Mouse (Mus musculus): ENCODE data around the gene Rbms3.

Rbms3 gene

DNA sequence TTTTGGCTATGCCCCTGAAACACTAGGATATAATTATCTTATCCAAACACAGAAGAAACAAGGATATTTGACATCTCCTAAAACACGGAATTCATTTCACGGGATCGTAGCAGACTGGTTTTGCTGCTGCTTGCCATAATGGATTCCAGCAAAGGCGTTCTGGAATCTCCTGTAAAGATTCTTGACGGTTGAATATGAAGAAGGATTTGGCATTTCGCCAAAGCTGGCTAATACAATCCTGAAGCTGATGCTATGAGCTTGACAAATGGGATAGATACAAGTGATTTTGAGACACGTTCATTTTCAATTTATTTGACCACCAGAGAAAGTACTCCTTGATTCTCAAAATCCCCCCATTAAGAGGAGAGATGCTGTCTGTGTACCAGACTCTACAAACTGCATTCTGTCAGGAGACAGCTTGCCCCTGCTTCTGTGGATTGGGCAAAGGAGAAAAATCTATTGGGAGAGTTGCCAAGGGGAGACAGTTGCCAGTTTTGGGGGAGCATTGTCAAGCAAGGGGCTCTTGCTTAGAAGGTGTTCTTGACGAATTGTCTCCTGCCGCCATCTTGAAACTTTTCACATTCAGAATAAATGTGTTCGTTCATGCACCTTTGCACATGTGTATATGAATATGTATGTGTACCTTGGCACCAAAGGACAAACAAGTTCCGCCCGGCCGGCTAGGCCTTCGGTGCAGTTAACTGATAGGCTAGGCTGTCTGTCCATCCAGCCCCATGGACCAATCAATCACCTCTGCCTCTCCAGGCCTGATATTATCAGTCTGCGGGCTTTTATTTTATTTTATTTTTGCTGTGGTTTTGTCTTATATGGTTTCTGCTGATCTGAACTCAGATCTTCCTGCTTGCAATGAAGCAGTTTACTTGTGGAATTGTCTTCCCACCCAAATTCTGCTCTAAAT lies 442.3 kb downstream of the Rbms3 start:
- no peak for DNase-seq (ENCODE audit: low read depth)

DNA sequence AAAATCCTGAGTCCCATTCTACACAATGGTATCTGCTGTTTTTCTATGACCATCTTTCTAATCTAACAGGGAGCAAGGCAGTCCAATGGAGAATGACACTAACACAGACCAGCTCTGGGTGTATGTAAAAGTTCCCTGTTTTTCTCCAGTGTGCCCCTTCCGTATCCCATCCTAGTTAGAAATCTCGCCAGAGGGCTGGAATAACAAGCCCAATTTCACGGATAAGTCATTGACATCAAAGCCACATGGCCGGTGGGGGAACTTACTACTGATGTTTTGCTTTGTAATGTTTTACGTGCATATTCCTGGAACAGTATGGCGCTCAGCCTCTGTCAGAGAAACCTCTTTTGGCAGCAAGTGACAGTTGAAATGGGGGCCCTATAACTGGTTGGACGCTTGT lies 449.1 kb downstream of the Rbms3 start:
- DNase-seq (ENCODE audit: low read depth): no peak

DNA sequence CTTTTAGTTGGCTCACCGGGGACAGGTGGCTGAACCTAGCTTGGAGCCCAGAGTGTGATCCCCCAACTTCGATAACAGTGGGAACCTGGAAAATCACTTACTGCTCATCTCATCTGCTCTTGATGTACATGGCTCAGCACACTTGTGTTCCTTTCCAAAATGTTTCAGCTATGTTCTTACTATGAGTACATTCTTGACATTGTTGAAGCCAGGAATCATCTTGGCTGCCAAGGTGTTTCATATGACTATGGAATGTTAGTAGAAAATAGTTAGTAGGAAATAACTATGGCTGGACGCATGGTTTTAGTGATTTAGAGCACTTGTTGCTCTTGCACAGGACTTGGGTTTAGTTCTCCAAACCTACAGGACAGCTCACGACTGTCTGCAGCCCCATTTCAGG lies 451.3 kb downstream of the Rbms3 start:
- no peak for DNase-seq (ENCODE audit: low read depth)

DNA sequence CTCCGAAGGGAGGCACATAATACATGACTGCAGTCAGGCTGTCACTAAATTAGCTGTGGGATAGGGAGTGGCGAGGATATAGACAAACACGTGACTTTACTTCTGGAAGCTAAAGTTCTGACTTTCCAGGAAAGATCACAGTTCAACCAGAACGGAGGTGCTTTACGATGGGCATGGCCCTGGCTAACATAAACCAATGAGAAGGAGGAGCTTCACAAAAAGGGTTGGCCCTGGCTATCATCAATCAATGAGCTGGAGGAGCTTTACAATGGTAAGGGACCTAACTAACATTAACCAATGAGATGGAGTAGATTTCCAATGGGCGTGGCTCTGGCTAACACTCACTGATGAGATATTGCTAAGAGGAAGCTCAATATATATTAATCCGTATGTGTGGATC lies 457.2 kb downstream of the Rbms3 start:
- no peak for DNase-seq (ENCODE audit: low read depth)

DNA sequence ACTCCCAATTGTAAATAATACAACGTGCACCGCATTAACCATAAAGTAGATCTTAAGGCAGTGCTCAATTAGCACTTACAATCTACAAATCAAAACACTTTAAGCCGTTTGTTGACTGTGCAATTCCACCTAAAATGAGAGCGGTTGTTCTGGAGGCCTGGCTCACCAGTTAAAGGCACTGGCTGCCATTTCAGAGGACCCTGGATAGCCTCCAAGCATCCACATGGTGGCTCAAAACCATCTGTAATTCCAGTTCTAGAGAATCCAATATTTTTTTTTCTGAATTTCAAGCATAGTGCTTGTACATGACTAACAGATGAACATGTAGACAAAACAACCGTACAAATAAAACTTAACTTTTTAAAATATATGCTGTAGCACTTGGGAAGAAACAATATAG lies 460.5 kb downstream of the Rbms3 start:
- no peak for DNase-seq (ENCODE audit: low read depth)

DNA sequence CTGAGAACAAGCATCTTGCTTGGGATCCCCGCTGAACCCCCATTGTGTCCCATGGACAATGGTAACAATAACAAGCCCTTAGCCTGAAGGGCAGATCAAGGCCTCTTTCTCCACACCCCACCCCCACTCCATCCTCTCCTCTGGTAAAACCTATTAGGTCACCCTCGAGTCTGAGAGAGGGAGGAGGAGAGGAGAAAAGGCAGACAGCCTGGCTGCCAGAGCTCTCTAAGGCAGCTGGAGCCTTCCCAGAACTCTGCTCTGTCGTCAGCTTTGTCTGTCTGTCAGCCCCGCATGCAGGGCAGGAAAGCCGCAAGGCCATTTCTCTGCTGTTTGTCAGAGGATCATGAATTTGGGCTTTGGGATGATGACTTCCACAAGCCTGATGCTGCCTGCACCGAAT lies 466.6 kb downstream of the Rbms3 start:
- DNase-seq (ENCODE audit: low read depth): no peak

DNA sequence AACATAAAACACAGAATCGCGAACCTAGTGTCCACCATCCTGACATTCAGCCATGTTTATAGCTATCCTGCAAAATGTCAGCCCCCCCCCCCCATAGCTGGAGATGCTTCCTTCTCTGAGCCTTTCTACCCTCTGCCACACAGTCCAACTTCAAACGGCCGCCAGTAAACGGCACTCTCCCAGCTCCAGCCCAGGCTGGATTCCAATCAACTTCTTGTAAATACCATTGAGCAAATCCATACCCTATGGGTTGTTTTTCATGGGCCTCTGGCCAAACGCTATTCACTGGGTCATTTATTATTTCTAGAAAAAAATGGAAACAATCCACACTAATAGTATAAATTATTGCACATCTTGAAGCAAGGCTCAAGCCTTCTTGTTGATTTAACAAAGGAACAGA lies 468.6 kb downstream of the Rbms3 start:
- no peak for DNase-seq (ENCODE audit: low read depth)

DNA sequence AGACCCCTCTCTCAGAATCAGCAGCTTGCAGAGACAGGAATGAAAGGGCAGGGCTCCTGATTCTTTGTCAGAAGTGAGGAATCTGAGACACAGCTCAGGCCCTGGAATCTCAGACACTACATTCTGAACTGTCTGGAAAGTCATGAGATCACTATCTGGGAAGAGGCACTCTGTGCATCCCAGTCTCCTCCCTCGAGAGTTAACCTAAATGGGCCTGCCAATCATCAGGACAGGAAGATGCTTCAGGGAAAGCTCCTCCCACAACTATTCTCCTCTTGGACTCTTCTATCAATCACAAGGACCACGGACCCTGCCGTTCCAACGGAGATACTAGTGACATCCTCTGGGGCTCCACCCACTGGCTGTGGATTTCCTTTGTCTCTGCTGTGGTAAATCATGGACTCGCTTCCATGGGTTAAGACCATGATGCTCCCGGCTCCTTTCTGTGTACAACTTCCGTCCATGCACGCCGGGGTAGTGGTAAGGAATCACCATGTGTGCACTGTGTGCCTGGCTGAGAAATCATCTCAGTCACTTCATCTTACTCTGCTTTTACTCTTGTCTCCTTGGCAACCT lies 473.3 kb downstream of the Rbms3 start:
- no peak for DNase-seq (ENCODE audit: low read depth)

DNA sequence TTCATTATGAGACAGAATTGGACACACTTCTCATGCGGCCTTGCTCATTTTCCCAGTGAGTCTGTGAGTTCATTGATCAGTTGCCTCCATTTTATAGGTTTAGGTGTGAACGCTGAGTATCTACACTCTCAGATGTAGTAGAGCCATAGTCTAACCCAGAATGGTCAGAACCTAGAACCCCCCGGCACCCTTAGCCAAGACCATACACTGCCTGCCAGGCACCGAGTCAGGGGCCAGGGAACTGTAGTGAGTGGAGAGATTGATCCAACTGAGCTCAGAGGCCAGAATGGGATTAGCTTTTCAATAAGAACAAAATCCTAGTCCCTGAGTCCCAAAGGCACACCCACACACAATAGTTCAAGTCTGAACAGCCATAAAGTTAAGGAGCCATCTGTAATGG lies 475.1 kb downstream of the Rbms3 start:
- no peak for DNase-seq (ENCODE audit: low read depth)

DNA sequence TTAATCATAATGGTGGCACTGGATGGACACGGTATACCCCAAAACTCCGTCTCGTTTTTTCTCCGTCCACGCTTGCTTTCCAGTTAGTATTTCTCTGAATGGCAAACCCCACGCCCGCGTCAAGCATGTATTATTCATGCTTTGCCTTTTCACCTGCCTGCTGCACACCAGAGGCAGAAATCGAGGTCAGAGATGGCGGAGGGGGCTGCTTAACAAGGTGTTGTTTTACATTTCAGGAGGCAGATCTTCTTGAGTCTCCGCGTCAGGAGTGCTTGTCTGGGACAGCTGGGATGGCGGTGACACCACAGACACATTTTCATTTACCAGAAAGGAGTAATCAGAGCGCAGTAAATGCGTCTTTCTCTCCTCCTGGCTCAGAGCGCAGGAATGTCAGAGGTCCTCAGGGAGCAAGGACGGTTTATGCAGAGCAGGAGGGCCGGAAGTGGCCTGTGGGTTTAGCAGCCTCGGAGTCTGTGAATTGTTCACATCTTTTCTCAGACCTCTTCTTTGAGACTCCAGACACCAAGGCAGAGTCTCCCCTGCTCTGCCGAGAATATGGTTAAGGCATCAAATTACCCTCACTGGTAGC lies 475.9 kb downstream of the Rbms3 start:
- no peak for DNase-seq (ENCODE audit: low read depth)

DNA sequence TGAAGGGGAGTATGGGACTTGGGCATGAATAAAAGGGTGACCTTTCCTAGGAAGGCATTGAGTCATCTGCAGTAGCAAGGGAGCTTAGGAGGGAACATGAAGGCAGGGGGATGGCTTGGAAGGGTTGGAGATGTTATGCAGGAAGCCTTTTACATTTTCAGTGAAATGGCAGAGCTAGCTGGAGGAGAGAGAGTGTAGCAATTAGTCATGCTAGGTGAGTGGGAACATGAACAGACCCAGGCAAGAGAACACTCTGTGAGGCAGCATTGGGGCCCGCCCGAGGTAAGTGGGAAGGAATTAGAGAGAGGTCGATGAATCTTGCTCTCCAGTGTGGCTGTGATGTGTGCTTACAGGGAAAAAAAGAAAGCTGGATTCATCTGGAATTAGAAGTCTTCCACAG lies 477.8 kb downstream of the Rbms3 start:
- DNase-seq (ENCODE audit: low read depth): no peak

DNA sequence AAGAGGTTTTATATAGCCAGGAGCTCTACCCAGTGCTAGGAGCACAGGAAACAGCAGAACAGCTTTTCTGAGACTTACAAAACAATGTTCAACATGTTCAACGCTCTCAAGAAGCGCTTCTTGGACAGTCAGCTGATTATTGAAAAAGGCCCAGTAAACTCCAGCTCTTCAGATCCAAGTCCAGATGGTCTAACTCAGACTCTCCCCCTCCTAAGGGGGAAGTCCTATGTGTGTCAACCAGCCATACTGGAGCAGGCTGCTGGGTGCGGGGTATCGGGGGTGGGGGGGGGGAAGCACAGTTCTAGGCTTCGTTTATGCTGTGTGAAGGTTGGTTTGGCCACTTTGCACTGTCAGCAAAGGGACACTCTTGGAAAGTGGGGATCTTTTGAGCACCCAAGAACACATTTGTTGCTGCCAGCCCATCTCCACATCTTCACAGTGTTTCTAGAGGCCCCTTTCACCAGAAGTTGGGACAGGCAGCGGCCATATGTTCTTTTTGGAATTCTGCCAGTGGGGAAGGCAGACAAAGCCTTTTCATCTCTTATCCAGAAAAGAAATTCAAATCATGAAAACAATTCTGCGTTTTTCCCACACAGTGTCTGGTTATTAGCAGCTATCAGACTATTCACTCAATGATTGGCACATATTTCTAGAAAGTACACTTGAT lies 485.5 kb downstream of the Rbms3 start:
- no peak for DNase-seq (ENCODE audit: low read depth)

DNA sequence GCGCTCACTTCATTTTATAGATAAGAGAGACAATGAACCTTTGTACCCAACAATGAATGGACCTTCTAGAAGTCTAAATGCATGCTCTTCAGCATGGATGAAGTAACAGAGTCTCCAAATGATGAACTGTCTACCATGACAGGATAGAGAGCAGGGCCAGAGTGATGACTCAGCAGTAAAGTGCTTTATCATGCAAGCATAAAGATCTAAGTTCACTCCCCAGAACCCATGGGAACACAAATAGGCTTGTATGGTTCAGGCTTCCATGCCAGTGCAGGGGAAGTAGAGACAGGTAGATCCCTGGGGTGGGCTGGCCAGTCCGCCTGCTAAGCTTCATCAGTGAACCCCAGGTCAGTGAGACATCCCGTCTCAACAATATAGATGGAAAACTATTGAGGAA lies 489.7 kb downstream of the Rbms3 start:
- no peak for DNase-seq (ENCODE audit: low read depth)

DNA sequence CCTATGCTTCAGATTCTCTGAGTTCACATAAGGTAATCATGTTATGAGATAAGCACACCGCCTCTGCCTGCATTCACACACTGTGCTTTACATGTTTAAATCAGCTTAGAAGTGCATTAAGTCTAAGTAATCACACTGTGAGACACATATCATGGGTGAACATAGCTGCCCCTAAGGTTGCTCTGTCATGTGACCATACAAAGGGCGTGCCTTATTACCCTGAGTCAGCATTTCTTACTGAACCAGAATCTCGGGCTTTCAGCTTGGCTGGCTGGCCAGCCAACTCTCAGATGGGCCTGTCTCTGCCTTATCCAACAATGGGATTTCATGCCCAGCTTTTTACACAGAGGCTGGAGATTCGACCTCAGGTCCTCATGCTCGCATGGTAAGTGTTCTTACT lies 493.3 kb downstream of the Rbms3 start:
- no peak for DNase-seq (ENCODE audit: low read depth)

DNA sequence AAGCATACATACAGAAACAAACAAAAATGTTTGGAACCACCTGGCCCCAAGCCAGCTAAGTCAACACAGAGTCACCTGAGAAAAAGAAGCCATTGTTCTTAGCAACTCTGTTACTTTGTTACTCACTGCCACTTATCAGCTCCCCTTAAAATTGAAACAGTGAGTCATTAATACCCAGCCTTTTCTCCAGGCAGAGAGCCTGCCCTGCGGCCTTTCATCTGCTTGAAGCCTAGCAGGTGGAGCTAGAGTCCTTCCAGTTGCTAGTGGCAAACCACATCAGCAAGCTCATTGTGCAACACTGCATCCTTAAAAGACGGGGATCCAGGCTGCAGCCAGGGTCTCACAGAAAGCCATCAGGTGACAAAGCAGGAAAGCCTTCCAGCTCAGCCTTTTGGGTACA lies 495.7 kb downstream of the Rbms3 start:
- DNase-seq (ENCODE audit: low read depth): no peak

DNA sequence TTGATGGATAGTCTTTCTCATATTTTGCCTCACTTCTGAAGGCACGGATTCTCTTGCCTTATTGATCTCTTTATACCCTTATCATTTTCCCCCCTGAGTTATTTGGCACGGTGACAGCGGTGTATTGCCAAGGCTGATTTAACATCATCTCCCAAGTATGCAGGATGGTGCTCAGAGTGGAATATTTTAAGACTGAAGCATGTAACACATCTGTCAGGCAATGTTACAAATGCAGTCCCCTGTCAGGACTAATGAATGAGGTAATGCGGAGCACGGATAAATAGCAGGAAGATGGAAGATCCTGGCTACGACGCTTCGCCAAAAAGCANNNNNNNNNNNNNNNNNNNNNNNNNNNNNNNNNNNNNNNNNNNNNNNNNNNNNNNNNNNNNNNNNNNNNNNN lies 502.9 kb downstream of the Rbms3 start:
- DNase-seq (ENCODE audit: low read depth): no peak

DNA sequence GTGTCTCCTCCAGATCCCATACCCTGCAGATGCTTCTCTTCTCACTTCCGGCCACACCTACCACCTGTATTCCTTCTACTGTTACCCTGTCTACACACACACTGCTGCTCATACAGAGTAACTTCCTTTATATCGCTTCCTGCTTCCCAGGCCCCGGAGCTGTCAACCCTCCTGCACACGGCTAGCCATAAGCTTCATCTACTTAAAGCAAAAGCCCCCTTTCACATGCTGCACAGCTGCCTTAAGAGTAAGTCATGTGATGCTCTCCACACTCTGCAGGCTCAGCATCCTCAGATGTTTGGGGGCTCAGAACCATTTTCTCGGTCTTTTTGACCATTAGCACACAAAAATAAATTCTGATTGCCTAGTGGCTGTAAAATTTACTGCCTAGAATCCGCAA lies 503.9 kb downstream of the Rbms3 start:
- DNase-seq (ENCODE audit: low read depth): no peak

DNA sequence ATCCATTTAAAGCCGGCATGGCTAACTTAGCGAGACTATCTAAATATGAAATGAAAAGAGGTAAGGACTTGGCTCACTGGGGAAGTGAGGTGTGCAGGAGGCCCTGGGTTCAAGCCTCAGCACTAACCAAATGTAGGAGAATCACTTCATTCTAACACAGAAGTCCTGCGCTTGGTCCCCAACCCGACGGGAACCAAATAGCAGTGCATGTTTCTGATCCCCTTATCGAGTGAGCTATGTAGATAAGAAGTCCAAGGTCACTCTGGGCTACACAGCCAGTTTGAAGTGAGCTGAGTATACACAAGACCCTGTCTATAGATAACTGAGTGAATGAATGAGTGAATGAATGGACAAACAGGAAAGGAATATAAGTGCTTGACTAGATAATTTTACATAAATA lies 508.1 kb downstream of the Rbms3 start:
- DNase-seq (ENCODE audit: low read depth): no peak

DNA sequence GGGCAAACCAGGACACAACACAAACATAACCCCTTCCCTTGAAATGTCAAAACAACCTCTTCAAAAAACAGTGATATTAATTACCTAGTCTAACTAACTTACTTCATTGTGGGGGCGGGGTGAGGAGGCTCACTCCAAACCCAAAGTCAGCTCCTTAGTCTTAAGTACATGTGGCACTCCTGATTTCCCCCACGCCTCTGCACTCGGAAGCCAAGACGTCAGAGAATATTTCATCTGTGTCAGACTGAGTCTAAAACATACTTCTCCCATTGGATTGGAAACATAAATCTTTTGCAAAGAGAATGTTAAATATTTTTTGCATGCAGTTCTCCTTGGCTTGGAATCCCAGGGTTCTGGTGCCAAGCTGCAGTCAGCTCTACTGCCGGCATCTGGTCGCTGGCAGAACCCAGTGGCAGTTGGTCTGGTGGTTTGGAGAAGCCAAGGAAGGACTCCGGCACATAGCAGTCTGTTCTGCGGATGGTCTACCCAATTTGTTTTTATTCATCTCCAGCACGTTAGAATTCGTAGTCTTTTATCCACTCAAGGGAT lies 512.5 kb downstream of the Rbms3 start:
- DNase-seq (ENCODE audit: low read depth): no peak

DNA sequence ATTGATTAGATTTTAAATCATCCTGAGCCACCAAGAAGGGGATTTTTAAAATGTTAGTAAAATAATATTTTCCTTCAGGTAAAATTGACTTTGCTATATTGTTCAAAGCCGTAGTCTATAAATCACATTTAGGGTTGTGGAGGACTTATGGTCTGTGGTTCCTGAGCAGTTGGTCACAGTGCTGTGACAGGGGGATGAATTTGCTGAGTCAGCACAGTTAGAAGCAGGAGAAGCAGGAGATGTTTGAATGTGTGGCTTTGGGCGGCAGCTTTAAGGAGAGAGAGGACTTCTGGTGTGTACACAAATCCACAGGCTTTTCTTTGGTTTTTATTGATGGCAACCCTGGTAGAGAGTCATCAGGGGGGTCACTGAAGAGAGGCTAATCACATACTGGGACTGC lies 514.1 kb downstream of the Rbms3 start:
- DNase-seq (ENCODE audit: low read depth): no peak

DNA sequence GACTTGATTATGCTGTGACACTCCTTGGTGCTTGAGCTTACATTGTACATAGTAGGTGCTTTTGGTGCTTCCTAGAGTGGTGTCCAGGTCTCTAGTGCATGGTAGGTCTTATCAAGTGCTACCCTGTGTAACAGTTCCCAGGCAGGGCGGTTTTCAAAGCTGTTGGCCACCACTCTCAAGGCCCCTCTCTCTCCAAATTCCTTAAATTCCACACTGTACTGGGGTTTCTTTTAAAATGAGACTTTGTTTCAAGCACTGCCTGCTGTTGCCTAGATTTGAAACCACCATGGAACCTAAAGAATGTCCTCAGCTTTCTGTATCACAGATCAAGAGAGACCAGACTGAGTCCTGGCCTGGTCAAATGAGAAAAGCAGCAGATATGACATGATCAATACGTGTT lies 516.1 kb downstream of the Rbms3 start:
- no peak for DNase-seq (ENCODE audit: low read depth)

DNA sequence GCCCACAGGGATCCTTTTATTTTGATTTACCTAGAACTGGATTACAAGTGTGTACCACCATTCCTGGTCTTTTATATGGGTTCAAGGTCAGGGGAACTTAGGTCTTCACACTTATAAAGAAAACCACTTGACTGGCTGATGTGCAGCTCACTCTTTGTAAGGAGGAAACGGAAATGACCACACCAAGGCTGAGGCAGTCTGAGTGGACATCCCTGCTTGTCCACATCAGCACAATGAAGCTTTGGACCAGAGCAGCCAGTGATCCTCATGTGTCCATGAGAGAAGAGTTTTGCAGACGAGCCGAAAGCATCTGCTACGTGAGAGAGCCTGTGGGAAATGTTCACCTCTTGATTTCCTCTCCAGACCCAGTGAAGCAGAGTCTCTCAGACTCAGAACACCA lies 521.8 kb downstream of the Rbms3 start:
- no peak for DNase-seq (ENCODE audit: low read depth)
